Mouse (Mus musculus): Measurements from ENCODE around the gene Galnt7. TPM values are rescaled to one million over a fixed set of nuclear protein-coding genes. Genes with fewer than 3 reads are reported as not detected.

Galnt7 gene
- polyA plus RNA-seq, 1 experiment = 0.96 TPM

DNA sequence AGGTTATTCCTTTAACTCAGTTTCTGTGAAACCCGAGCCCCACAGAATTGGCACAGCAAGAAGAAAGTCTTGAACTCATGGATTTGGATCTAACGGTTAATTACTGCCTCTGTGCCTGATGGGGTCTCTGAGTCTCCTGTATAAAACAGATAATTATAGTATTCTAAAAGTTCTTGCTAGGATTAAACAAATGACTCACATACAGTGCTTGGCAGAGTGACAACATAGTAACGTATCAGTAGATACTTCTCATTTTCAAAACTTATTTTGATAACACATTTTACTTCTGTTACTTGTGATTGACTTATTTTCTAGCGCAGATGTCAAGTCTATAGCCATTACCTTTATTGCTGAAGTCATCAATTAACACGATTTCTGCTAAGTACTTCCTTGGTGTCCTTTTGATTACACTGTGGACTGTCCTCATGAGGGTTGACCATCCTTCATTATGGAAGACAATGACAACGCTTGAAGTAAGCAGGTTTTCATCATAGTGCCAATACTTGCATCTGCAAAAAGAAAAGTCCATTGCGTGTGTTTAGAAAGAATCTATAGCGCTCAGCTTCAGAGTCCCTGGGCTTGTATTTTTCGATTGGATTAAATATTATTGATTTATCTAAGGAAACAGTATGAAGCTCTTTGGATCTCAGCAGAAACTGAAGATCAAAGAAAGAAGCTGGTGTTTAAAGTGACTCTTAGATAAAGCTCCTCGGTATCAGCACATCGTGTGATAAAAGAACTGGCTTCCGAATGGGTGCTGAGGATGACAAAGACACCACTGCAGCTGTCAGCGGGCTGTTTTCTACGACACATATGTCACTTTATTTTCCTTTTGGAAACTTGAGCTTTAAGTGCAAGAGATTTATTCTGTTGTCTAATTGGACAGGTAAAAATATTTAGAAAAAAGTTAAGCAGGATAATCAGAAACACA lies 100.5 kb downstream of the Galnt7 start:
- peaks cover 40% of the 10 kb centered on the region for H3K4me1 ChIP-seq
- H3K9me3 ChIP-seq = no peaks in the 10 kb centered on the region
- H3K4me3 ChIP-seq (replicated peaks) = no peak overlapping the region
- TF ChIP-seq GATA1 (IDR thresholded peaks at IDR 0.05; ENCODE audit: borderline replicate concordance, low read length) (no peak), FLI1 (IDR thresholded peaks at IDR 0.05; ENCODE audit: low read length) (no peak)
- peaks cover 56% of the 10 kb centered on the region for H3K36me3 ChIP-seq (replicated peaks; ENCODE audit: low read length)
- H3K27me3 ChIP-seq (replicated peaks) = no peaks in the 10 kb centered on the region

DNA sequence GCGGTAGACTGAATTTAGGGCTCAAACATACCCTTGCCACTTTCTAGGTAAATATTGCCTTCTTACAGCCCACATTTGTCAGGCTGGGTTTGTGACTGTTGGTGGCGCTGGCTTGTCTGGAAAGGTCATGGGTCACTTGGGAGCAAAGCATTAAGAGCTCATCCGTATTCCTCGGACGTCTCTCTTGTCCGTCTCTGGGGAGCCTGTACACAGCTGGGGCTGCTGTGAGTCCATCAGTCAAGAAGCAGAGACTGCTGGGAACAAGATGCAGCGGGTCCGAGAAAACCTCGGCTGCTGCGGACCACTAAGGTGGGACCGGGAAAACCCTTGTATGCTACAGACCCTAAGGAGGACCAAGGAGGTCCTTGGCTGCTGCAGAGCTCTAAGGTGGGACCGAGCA lies 105.3 kb downstream of the Galnt7 start:
- TF ChIP-seq FLI1 (IDR thresholded peaks at IDR 0.05; ENCODE audit: low read length) (no peak), GATA1 (IDR thresholded peaks at IDR 0.05; ENCODE audit: borderline replicate concordance, low read length) (no peak)
- peaks cover 66% of the 10 kb centered on the region for H3K36me3 ChIP-seq (replicated peaks; ENCODE audit: low read length)
- H3K4me3 ChIP-seq (replicated peaks) = no peak overlapping the region
- no peaks in the 10 kb centered on the region for H3K9me3 ChIP-seq
- peaks cover 65% of the 10 kb centered on the region for H3K4me1 ChIP-seq
- H3K27me3 ChIP-seq (replicated peaks) = no peaks in the 10 kb centered on the region

DNA sequence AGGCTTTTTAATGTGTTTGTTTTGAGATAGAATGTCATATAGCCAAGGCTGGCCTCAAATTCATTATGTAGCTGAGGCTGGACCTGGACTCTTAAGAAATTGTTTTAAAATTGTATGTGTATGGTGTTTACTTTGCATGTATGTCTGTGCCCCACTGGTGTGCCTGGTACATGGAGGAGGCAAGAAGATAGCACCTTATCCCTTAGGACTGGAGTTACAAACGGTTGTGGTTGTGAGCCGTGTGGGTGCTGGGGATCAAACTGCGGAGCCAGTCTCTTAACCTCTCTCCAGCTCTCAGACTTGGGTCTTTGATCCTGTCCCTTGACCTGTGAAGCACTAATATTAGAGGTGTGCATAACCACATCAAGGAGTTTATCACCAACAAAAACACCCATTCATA lies 106.0 kb downstream of the Galnt7 start:
- Histone ChIP-seq H3K27me3 (replicated peaks) (no peaks in the 10 kb centered on the region), H3K4me1 (peaks cover 73% of the 10 kb centered on the region), H3K4me3 (replicated peaks) (peak overlapping the region; percentile 28), H3K9me3 (no peaks in the 10 kb centered on the region), H3K36me3 (replicated peaks; ENCODE audit: low read length) (peaks cover 66% of the 10 kb centered on the region)
- TF ChIP-seq GATA1 (IDR thresholded peaks at IDR 0.05; ENCODE audit: borderline replicate concordance, low read length) (no peak), FLI1 (IDR thresholded peaks at IDR 0.05; ENCODE audit: low read length) (no peak)

GRCm38 (mm10) chr8:57546401-57546800 lies 106.4 kb downstream of the Galnt7 start:
- Histone ChIP-seq H3K27me3 (replicated peaks) (no peaks in the 10 kb centered on the region), H3K4me3 (replicated peaks) (no peak overlapping the region), H3K9me3 (no peaks in the 10 kb centered on the region), H3K4me1 (peaks cover 77% of the 10 kb centered on the region), H3K36me3 (replicated peaks; ENCODE audit: low read length) (peaks cover 62% of the 10 kb centered on the region)
- TF ChIP-seq FLI1 (IDR thresholded peaks at IDR 0.05; ENCODE audit: low read length) (no peak), GATA1 (IDR thresholded peaks at IDR 0.05; ENCODE audit: borderline replicate concordance, low read length) (no peak)

DNA sequence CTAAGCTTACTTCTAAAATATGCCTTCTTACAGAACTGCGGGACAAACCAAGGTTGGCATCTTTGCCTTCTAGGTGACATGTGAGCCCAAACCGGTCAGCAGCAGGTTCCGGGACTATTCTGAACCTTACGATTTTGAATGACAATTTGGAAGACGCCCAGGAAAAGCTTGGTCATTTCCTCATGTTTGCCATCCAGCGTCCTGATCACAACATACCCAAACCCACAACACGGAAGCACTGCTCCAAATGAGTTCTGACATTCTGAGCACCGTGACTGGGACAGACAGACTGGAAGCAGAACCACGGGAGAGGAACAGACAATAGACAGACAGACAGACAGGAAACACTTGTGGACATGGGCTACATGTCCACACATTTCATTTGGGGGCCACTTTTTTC lies 111.4 kb downstream of the Galnt7 start:
- Histone ChIP-seq H3K36me3 (replicated peaks; ENCODE audit: low read length) (peaks cover 66% of the 10 kb centered on the region), H3K9me3 (no peaks in the 10 kb centered on the region), H3K4me1 (peaks cover 61% of the 10 kb centered on the region), H3K27me3 (replicated peaks) (no peaks in the 10 kb centered on the region), H3K4me3 (replicated peaks) (no peak overlapping the region)
- no peak for TF ChIP-seq FLI1 (IDR thresholded peaks at IDR 0.05; ENCODE audit: low read length)
- TF ChIP-seq GATA1 (IDR thresholded peaks at IDR 0.05; ENCODE audit: borderline replicate concordance, low read length) = no peak

- Histone ChIP-seq H3K4me3 (replicated peaks) (no peak overlapping the region), H3K36me3 (replicated peaks; ENCODE audit: low read length) (peaks cover 70% of the 10 kb centered on the region), H3K9me3 (no peaks in the 10 kb centered on the region), H3K4me1 (peaks cover 61% of the 10 kb centered on the region), H3K27me3 (replicated peaks) (no peaks in the 10 kb centered on the region)
- TF ChIP-seq FLI1 (IDR thresholded peaks at IDR 0.05; ENCODE audit: low read length) (no peak), GATA1 (IDR thresholded peaks at IDR 0.05; ENCODE audit: borderline replicate concordance, low read length) (no peak)
Observed at GRCm38 (mm10) chr8:57540951-57541350, 111.9 kb downstream of the Galnt7 start.

- Histone ChIP-seq H3K9me3 (peaks cover 3% of the 10 kb centered on the region), H3K4me1 (peaks cover 62% of the 10 kb centered on the region), H3K4me3 (replicated peaks) (no peak overlapping the region), H3K27me3 (replicated peaks) (no peaks in the 10 kb centered on the region), H3K36me3 (replicated peaks; ENCODE audit: low read length) (peaks cover 70% of the 10 kb centered on the region)
- TF ChIP-seq GATA1 (IDR thresholded peaks at IDR 0.05; ENCODE audit: borderline replicate concordance, low read length) (no peak), FLI1 (IDR thresholded peaks at IDR 0.05; ENCODE audit: low read length) (no peak)
Observed at GRCm38 (mm10) chr8:57540110-57540838, 112.6 kb downstream of the Galnt7 start.

GRCm38 (mm10) chr8:57538601-57539000 lies 114.2 kb downstream of the Galnt7 start:
- H3K36me3 ChIP-seq (replicated peaks; ENCODE audit: low read length) = peaks cover 70% of the 10 kb centered on the region
- no peak for TF ChIP-seq GATA1 (IDR thresholded peaks at IDR 0.05; ENCODE audit: borderline replicate concordance, low read length)
- no peak for TF ChIP-seq FLI1 (IDR thresholded peaks at IDR 0.05; ENCODE audit: low read length)
- peaks cover 54% of the 10 kb centered on the region for H3K4me1 ChIP-seq
- H3K27me3 ChIP-seq (replicated peaks) = no peaks in the 10 kb centered on the region
- no peak overlapping the region for H3K4me3 ChIP-seq (replicated peaks)
- H3K9me3 ChIP-seq = peaks cover 7% of the 10 kb centered on the region

DNA sequence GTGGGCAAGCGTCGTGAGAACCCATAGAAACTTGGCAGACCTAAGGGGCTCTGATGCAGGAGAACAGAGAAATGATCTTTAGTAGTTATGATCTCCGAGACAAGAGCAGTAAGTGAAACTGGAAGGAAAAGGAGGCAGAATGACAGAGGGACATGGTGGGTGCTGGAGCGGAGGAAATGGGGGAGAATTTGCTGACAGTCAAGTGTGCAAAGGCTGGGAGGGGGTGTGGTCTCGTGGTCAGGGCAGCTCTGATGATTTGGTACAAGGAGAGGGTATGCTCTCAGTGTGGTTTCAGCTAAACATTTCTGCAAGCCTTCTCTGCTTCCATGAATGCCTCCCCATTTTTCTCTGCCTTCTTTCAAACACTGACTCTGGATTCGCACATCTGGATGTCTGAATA lies 116.7 kb downstream of the Galnt7 start:
- TF ChIP-seq GATA1 (IDR thresholded peaks at IDR 0.05; ENCODE audit: borderline replicate concordance, low read length) (no peak), FLI1 (IDR thresholded peaks at IDR 0.05; ENCODE audit: low read length) (no peak)
- Histone ChIP-seq H3K27me3 (replicated peaks) (no peaks in the 10 kb centered on the region), H3K4me1 (peaks cover 44% of the 10 kb centered on the region), H3K36me3 (replicated peaks; ENCODE audit: low read length) (peaks cover 76% of the 10 kb centered on the region), H3K4me3 (replicated peaks) (peak overlapping the region; percentile 50), H3K9me3 (peaks cover 7% of the 10 kb centered on the region)

GRCm38 (mm10) chr8:57534495-57534894 lies 118.3 kb downstream of the Galnt7 start:
- peaks cover 7% of the 10 kb centered on the region for H3K9me3 ChIP-seq
- peaks cover 41% of the 10 kb centered on the region for H3K4me1 ChIP-seq
- H3K36me3 ChIP-seq (replicated peaks; ENCODE audit: low read length) = peaks cover 88% of the 10 kb centered on the region
- no peak overlapping the region for H3K4me3 ChIP-seq (replicated peaks)
- TF ChIP-seq FLI1 (IDR thresholded peaks at IDR 0.05; ENCODE audit: low read length) (no peak), GATA1 (IDR thresholded peaks at IDR 0.05; ENCODE audit: borderline replicate concordance, low read length) (no peak)
- H3K27me3 ChIP-seq (replicated peaks) = no peaks in the 10 kb centered on the region
